Mouse (Mus musculus) hindbrain, embryonic 15.5 days (tissue): Measurements from ENCODE around the gene Nhlrc1. TPM values are rescaled to one million over a fixed set of nuclear protein-coding genes. Genes with fewer than 3 reads are reported as not detected.
A peak's percentile ranks its signal among the peaks of the same experiment; 100 is the strongest.

Experiments
- ATAC-seq: fragments of 200-750 bp; cut with Nextera tagmentation; 2 replicates; pipeline ENCODE4 v1.8.0; 2017; ENCODE audit warnings: low read depth, moderate number of reproducible peaks, moderate TSS enrichment; ENCODE audit not compliant: low FRiP score
- H3K27ac ChIP-seq: fragments of 300-500 bp; sonication (generic); replicated peaks from 2 replicates; pipeline ENCODE4 v1.5.1; 2015; ENCODE audit warnings: mild to moderate bottlenecking, inconsistent platforms
- H3K27me3 ChIP-seq: fragments of 300-500 bp; sonication (generic); 2 replicates; pipeline ENCODE4 v1.6.1; 2015; ENCODE audit warnings: control low read depth, inconsistent platforms
- H3K36me3 ChIP-seq: fragments of 300-500 bp; sonication (generic); 2 replicates; pipeline ENCODE4 v1.6.1; 2015; ENCODE audit warnings: control low read depth, inconsistent platforms
- H3K4me1 ChIP-seq: fragments of 300-500 bp; sonication (generic); replicated peaks from 2 replicates; pipeline ENCODE4 v1.6.1; 2015; ENCODE audit warnings: control low read depth, inconsistent platforms
- H3K4me2 ChIP-seq: fragments of 300-500 bp; sonication (generic); 2 replicates; pipeline ENCODE4 v1.6.1; 2015; ENCODE audit warnings: moderate library complexity, mild to moderate bottlenecking, inconsistent platforms
- H3K4me3 ChIP-seq: fragments of 300-500 bp; sonication (generic); 2 replicates; pipeline ENCODE4 v1.5.1; 2015; ENCODE audit warnings: mild to moderate bottlenecking, inconsistent platforms
- H3K9ac ChIP-seq: fragments of 300-500 bp; sonication (generic); 2 replicates; pipeline ENCODE4 v1.6.1; 2015; ENCODE audit warnings: inconsistent platforms
- H3K9me3 ChIP-seq: fragments of 300-500 bp; sonication (generic); 2 replicates; pipeline ENCODE4 v1.6.1; 2016; ENCODE audit warnings: control low read depth, inconsistent platforms
- WGBS: fragments of 180-500 bp; shearing (Covaris S2); methylation state at CpG from one replicate; pipeline ENCODE4 v1.1.7; 2015; 5-methylcytosine and 5-hydroxymethylcytosine counted together
- polyA plus RNA-seq: library from polyadenylated mRNA; unstranded; fragments of >200 nt; fragmentation: Nextera tagmentation; extraction: Ambion mirVana; gene quantifications from 2 replicates; pipeline ENCODE4 v1.2.1, GENCODE M21; 2015

The Nhlrc1 gene
- polyA plus RNA-seq, 1 experiment from 2014 or later, result 18.5 TPM

GRCm38 (mm10) chr13:46997355-46997754 is 17.3 kb downstream of the Nhlrc1 start:
- H3K4me3 ChIP-seq, result no peak overlapping the region
- no peak for ATAC-seq
- no peaks in the 10 kb centered on the region for H3K27me3 ChIP-seq
- WGBS, result 71% methylated on average over 4 of the region's 4 CpGs
- no peaks in the 10 kb centered on the region for H3K4me1 ChIP-seq
- H3K4me2 ChIP-seq, result no peak overlapping the region
- no peaks in the 10 kb centered on the region for H3K36me3 ChIP-seq
- H3K9me3 ChIP-seq, result no peaks in the 10 kb centered on the region
- H3K27ac ChIP-seq, result no peak overlapping the region
- H3K9ac ChIP-seq, result no peak overlapping the region

- WGBS, result 78% methylated on average over 2 of the region's 2 CpGs
- no peaks in the 10 kb centered on the region for H3K4me1 ChIP-seq
These were observed 21.4 kb downstream of the Nhlrc1 start for GRCm38 (mm10) chr13:46993274-46993551.

DNA sequence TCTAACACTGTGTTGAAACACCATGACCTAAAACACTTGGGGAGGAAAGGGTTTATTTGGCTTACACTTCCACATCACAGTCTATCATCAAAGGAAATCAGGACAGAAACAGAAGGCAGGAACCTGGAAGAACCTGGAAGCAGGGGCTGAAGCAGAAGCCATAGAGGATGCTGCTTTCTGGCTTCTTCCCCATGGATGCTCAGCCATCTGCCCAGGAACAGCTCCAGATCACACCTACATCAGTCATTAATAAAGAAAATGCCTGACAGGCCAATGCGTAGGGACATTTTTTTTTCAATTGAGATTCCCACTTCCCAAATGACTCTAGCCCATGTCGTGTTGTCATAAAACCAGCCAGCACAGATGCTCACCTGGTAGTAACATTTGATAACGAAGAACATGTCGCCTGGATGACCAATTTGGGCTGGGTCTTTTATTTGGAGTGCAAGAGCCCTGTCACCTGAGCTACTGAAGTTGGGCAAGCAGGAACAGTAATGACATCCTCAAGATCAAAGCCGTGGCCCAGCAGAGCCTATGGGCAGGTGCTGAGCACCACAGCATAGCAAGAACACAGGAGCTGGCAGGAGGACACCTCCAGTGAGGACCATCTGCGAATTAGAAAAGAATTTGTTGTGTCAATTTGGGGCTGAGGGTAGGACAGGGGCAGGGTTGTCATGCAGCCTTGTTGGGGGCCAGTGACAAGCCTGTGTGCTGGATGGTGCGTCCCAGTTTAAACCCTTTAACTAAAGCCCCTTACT is 22.0 kb downstream of the Nhlrc1 start:
- no peak overlapping the region for H3K4me2 ChIP-seq
- H3K4me1 ChIP-seq, result no peaks in the 10 kb centered on the region
- no peaks in the 10 kb centered on the region for H3K27me3 ChIP-seq
- H3K9me3 ChIP-seq, result no peaks in the 10 kb centered on the region
- no peak for ATAC-seq
- no peaks in the 10 kb centered on the region for H3K36me3 ChIP-seq
- no peak overlapping the region for H3K9ac ChIP-seq
- no peak overlapping the region for H3K27ac ChIP-seq
- 73% methylated on average over 7 of the region's 7 CpGs for WGBS
- H3K4me3 ChIP-seq, result no peak overlapping the region

More at GRCm38 (mm10) chr13:46993274-46993551, 21.4 kb downstream of the Nhlrc1 start:
- no peak overlapping the region for H3K4me2 ChIP-seq
- no peak overlapping the region for H3K27ac ChIP-seq
- H3K27me3 ChIP-seq, result no peaks in the 10 kb centered on the region
- no peak for ATAC-seq
- H3K9me3 ChIP-seq, result no peaks in the 10 kb centered on the region
- H3K36me3 ChIP-seq, result no peaks in the 10 kb centered on the region
- H3K4me3 ChIP-seq, result no peak overlapping the region
- H3K9ac ChIP-seq, result no peak overlapping the region

GRCm38 (mm10) chr13:46990376-46991011 is 24.2 kb downstream of the Nhlrc1 start:
- Histone ChIP-seq H3K9me3 (no peaks in the 10 kb centered on the region), H3K4me2 (no peak overlapping the region), H3K36me3 (no peaks in the 10 kb centered on the region), H3K27me3 (no peaks in the 10 kb centered on the region), H3K9ac (no peak overlapping the region), H3K4me1 (no peaks in the 10 kb centered on the region), H3K27ac (no peak overlapping the region), H3K4me3 (no peak overlapping the region)
- WGBS, result 59% methylated on average over 4 of the region's 4 CpGs
- ATAC-seq, result no peak

- H3K4me1 ChIP-seq, result no peaks in the 10 kb centered on the region
- no peak overlapping the region for H3K9ac ChIP-seq
- 81% methylated on average over 8 of the region's 8 CpGs for WGBS
- no peaks in the 10 kb centered on the region for H3K36me3 ChIP-seq
- no peak for ATAC-seq
- H3K27ac ChIP-seq, result no peak overlapping the region
- H3K4me3 ChIP-seq, result no peak overlapping the region
- no peaks in the 10 kb centered on the region for H3K9me3 ChIP-seq
- no peaks in the 10 kb centered on the region for H3K27me3 ChIP-seq
- H3K4me2 ChIP-seq, result no peak overlapping the region
These were observed 26.7 kb downstream of the Nhlrc1 start for GRCm38 (mm10) chr13:46987941-46988340.

DNA sequence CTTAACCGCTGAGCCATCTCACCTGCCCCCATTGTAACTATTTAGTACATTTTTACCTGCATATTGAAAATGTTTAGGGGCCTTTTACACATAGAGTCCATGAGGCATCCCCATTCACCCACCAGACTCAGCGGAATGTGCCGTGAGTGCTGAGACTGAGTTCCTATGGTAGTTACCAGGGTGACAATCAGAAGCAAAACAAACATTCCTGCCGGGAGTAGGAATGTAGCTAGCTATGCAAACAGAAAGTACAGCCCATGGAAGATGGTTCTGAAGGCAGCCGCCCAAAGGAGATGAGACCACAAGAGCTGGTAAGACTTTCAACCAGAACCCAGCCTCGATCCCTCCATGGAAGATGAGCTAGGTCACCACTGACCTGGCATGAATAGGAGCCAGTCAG is 28.4 kb downstream of the Nhlrc1 start:
- Histone ChIP-seq H3K27me3 (no peaks in the 10 kb centered on the region), H3K27ac (no peak overlapping the region), H3K4me3 (no peak overlapping the region), H3K4me1 (no peaks in the 10 kb centered on the region), H3K36me3 (no peaks in the 10 kb centered on the region), H3K4me2 (no peak overlapping the region), H3K9me3 (no peaks in the 10 kb centered on the region), H3K9ac (no peak overlapping the region)
- no peak for ATAC-seq
- WGBS, result 61% methylated on average over 6 of the region's 6 CpGs

DNA sequence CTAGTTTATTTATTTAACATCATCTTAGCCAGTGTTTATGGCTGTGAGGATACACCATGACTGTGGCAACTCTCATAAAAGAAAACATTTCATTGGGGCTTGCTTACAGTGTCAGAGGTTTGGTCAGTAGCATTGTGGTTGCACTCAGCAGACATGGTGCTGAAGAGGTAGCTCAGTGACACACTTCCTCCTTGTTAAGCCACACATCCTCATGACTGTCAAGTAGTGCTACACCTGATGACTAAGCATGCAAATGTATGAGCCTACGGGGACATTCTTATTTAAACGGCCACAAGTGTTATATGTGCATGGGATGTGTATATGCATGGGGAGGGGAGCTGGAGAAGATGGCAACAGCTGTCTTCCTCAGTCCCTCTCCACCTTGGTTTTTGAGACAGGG is 30.8 kb downstream of the Nhlrc1 start:
- Histone ChIP-seq H3K4me1 (no peaks in the 10 kb centered on the region), H3K9ac (no peak overlapping the region), H3K27ac (no peak overlapping the region), H3K4me2 (no peak overlapping the region), H3K9me3 (no peaks in the 10 kb centered on the region), H3K4me3 (no peak overlapping the region), H3K36me3 (no peaks in the 10 kb centered on the region), H3K27me3 (no peaks in the 10 kb centered on the region)
- 93% methylated on average over 2 of the region's 2 CpGs for WGBS
- ATAC-seq, result no peak

DNA sequence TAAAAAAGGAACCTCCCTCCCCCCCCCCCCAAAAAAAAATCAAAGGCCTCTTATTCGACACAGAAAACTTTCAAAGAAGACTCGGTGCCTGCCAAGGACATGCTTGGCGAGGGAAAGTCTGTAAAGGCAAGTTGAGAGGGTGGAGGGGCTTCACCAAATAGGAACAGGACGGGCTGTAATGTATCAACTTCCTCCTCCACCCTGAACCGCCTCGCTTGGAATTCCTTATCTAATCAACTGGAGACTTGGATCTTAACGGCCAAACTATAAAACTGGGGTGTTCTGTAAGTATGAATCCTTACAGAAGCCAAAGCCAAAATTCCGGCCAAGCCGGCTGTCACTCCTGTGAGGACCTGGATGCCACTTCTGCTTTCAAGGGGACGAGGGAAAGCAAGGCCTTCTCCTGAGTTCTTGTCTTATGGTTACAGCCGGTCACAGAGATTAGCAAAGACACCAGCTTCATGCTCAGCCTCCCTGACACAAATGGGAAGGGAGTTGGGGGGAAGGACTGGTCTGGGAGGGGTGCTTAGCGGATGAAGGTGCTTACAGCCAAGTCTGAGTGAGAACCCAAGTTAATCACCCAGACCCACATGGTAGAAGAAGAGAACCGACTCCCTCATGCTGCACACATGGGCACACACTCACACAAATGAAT is 34.7 kb downstream of the Nhlrc1 start:
- ATAC-seq, result no peak

DNA sequence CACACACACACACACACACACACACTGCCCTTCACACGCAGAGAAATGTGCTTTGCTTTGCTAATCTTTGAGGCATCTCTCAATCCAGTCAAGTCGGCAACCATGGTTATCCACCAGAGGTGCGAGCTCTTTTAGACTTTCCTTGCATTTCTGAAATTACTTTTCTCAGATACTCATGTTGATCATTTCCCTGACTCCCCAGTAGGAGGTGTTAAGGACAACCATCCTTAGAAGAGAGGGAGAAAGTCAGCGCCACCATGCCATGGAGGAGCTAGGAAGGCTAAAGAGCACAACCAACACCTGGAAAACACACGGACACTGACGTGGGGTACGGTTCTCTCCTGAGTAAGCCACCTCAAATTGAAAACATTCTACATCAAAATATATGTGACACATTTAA is 38.1 kb downstream of the Nhlrc1 start:
- Histone ChIP-seq H3K27ac (no peak overlapping the region), H3K36me3 (no peaks in the 10 kb centered on the region), H3K9ac (no peak overlapping the region), H3K4me3 (no peak overlapping the region), H3K9me3 (no peaks in the 10 kb centered on the region), H3K4me1 (0 out of 2 replicates have a peak, but pooled peaks cover 8% of the 10 kb centered on the region), H3K4me2 (no peak overlapping the region), H3K27me3 (no peaks in the 10 kb centered on the region)
- WGBS, result 94% methylated on average over 7 of the region's 7 CpGs
- ATAC-seq, result no peak

More for the DNA sequence above, 34.7 kb downstream of the Nhlrc1 start:
- H3K27ac ChIP-seq, result no peak overlapping the region
- H3K27me3 ChIP-seq, result no peaks in the 10 kb centered on the region
- no peak overlapping the region for H3K9ac ChIP-seq
- no peak overlapping the region for H3K4me3 ChIP-seq
- 79% methylated on average over 13 of the region's 13 CpGs for WGBS
- H3K36me3 ChIP-seq, result no peaks in the 10 kb centered on the region
- H3K9me3 ChIP-seq, result no peaks in the 10 kb centered on the region
- no peak overlapping the region for H3K4me2 ChIP-seq
- H3K4me1 ChIP-seq, result 0 out of 2 replicates have a peak, but pooled peaks cover 8% of the 10 kb centered on the region

GRCm38 (mm10) chr13:46975930-46976329 is 38.7 kb downstream of the Nhlrc1 start:
- Histone ChIP-seq H3K27ac (peak overlapping the region; percentile 66), H3K9ac (no peak overlapping the region), H3K4me1 (0 out of 2 replicates have a peak, but pooled peaks cover 8% of the 10 kb centered on the region), H3K4me3 (no peak overlapping the region), H3K9me3 (no peaks in the 10 kb centered on the region), H3K27me3 (no peaks in the 10 kb centered on the region), H3K4me2 (peak overlapping the region; percentile 72), H3K36me3 (no peaks in the 10 kb centered on the region)
- ATAC-seq, result no peak
- whole genome bisulfite sequencing, result 21% methylated on average over 4 of the region's 4 CpGs

- ATAC-seq, result peak; percentile 94
- Histone ChIP-seq H3K27me3 (no peaks in the 10 kb centered on the region), H3K36me3 (no peaks in the 10 kb centered on the region), H3K4me3 (peak overlapping the region; percentile 41), H3K27ac (peak overlapping the region; percentile 66), H3K4me1 (0 out of 2 replicates have a peak, but pooled peaks cover 8% of the 10 kb centered on the region), H3K4me2 (peak overlapping the region; percentile 72), H3K9me3 (no peaks in the 10 kb centered on the region), H3K9ac (peak overlapping the region; percentile 40)
- 7% methylated on average over 14 of the region's 14 CpGs for WGBS
These were observed 39.6 kb downstream of the Nhlrc1 start for GRCm38 (mm10) chr13:46975031-46975551.

GRCm38 (mm10) chr13:46970286-46970945 is 44.2 kb downstream of the Nhlrc1 start:
- no peaks in the 10 kb centered on the region for H3K27me3 ChIP-seq
- no peaks in the 10 kb centered on the region for H3K9me3 ChIP-seq
- no peak for ATAC-seq
- no peaks in the 10 kb centered on the region for H3K36me3 ChIP-seq
- no peak overlapping the region for H3K27ac ChIP-seq
- WGBS, result 77% methylated on average over 10 of the region's 10 CpGs
- H3K4me1 ChIP-seq, result 0 out of 2 replicates have a peak, but pooled peaks cover 3% of the 10 kb centered on the region
- H3K4me2 ChIP-seq, result no peak overlapping the region
- H3K4me3 ChIP-seq, result no peak overlapping the region
- no peak overlapping the region for H3K9ac ChIP-seq
